In genomic region chr9:118914589-118914988, GRCm38 (mm10) we compare ENCODE assay signal across 16 mouse cellular contexts. TPM values are rescaled to one million over a fixed set of nuclear protein-coding genes. Genes with fewer than 3 reads are reported as not detected.
A peak's percentile ranks its signal among the peaks of the same experiment; 100 is the strongest.
DNase-seq lines count a peak whose midpoint lies in the region; ATAC-seq and TF ChIP-seq lines count a peak whose summit lies in the region.
"Had no signal": no experiment of that assay in that cellular context is flagged by ENCODE, and none has a peak within 500 bp of the region (broad histone marks: within the 10 kb centered on the region; RNA-seq: fewer than 3 reads in every experiment).

No protein-coding gene starts in this region.

- no peak for TF ChIP-seq CTCF in stomach, postnatal 0 days (IDR thresholded peaks at IDR 0.05; ENCODE audit: low read depth)

- H3K27ac ChIP-seq in kidney, embryonic 14.5 days (ENCODE audit: low read depth, low read length): no peak overlapping the region
- H3K27ac ChIP-seq in limb, embryonic 13.5 days: peak overlapping the region; percentile 40; the same call in 1 of the 2 replicates
- H3K27ac ChIP-seq in stomach, postnatal 0 days (replicated peaks): no peak overlapping the region
- H3K27ac ChIP-seq in liver, embryonic 12.5 days: no peak overlapping the region
- H3K27ac ChIP-seq: forebrain, embryonic 15.5 days; hindbrain, embryonic 13.5 days; macrophage had no signal

- peak; percentile 33; the same call in 1 of the 2 replicates for ATAC-seq in kidney, embryonic 14.5 days (ENCODE audit: low FRiP score, low TSS enrichment)
- no peak for ATAC-seq in limb, embryonic 13.5 days (ENCODE audit: low FRiP score, low read depth)
- ATAC-seq in stomach, postnatal 0 days (ENCODE audit: low FRiP score, low TSS enrichment): peak; percentile 6; the same call in 1 of the 2 replicates
- no peak for ATAC-seq in liver, embryonic 12.5 days
- ATAC-seq: forebrain, embryonic 15.5 days had no signal

- H3K4me2 ChIP-seq in kidney, embryonic 14.5 days (replicated peaks; ENCODE audit: low read depth, low read length): no peak overlapping the region; the same call in 1 of the 2 replicates
- H3K4me2 ChIP-seq in limb, embryonic 13.5 days (replicated peaks): peak overlapping the region; percentile 12; the same call in 1 of the 2 replicates
- H3K4me2 ChIP-seq in stomach, postnatal 0 days (replicated peaks; ENCODE audit: low read depth): no peak overlapping the region; the same call in 1 of the 2 replicates
- H3K4me2 ChIP-seq in liver, embryonic 12.5 days: no peak overlapping the region
- H3K4me2 ChIP-seq: forebrain, embryonic 15.5 days; hindbrain, embryonic 13.5 days; midbrain, embryonic 11.5 days had no signal

- no peak overlapping the region for H3K9ac ChIP-seq in kidney, embryonic 14.5 days (ENCODE audit: low read depth, low read length)
- H3K9ac ChIP-seq in limb, embryonic 13.5 days: 0 out of 2 replicates have a peak overlapping the region, but pooled peaks have one; percentile 25
- no peak overlapping the region for H3K9ac ChIP-seq in stomach, postnatal 0 days (ENCODE audit: low read length)
- no peak overlapping the region for H3K9ac ChIP-seq in liver, embryonic 12.5 days
- H3K9ac ChIP-seq: forebrain, embryonic 15.5 days; hindbrain, embryonic 13.5 days had no signal

- WGBS in kidney, embryonic 14.5 days: 24% methylated on average over 8 of the region's 8 CpGs
- WGBS in limb, embryonic 13.5 days: 33% methylated on average over 8 of the region's 8 CpGs
- 18% methylated on average over 8 of the region's 8 CpGs for WGBS in stomach, postnatal 0 days
- 50% methylated on average over 8 of the region's 8 CpGs for WGBS in liver, embryonic 12.5 days (ENCODE audit: insufficient replicate concordance)

- H3K4me3 ChIP-seq in kidney, embryonic 14.5 days (ENCODE audit: low read length): no peak overlapping the region
- no peak overlapping the region for H3K4me3 ChIP-seq in limb, embryonic 13.5 days
- no peak overlapping the region; the same call in 1 of the 2 replicates for H3K4me3 ChIP-seq in stomach, postnatal 0 days (ENCODE audit: low read depth, low read length)
- no peak overlapping the region for H3K4me3 ChIP-seq in liver, embryonic 12.5 days
- H3K4me3 ChIP-seq: forebrain, embryonic 15.5 days; hindbrain, embryonic 13.5 days had no signal

- H3K27me3 ChIP-seq in kidney, embryonic 14.5 days (ENCODE audit: control insufficient read depth, insufficient read depth, low read length): no peaks in the 10 kb centered on the region
- no peaks in the 10 kb centered on the region for H3K27me3 ChIP-seq in limb, embryonic 13.5 days
- H3K27me3 ChIP-seq in stomach, postnatal 0 days (ENCODE audit: control insufficient read depth, insufficient read depth, low read length): no peaks in the 10 kb centered on the region
- H3K27me3 ChIP-seq in liver, embryonic 12.5 days (replicated peaks): 0 out of 2 replicates have a peak, but pooled peaks cover 9% of the 10 kb centered on the region
- H3K27me3 ChIP-seq: forebrain, embryonic 15.5 days had no signal

- H3K4me1 ChIP-seq in kidney, embryonic 14.5 days (ENCODE audit: control insufficient read depth, insufficient read depth, low read length): no peaks in the 10 kb centered on the region
- H3K4me1 ChIP-seq in limb, embryonic 13.5 days: peaks cover 19% of the 10 kb centered on the region
- H3K4me1 ChIP-seq in stomach, postnatal 0 days (replicated peaks; ENCODE audit: control insufficient read depth, insufficient read depth): no peaks in the 10 kb centered on the region
- H3K4me1 ChIP-seq in liver, embryonic 12.5 days: no peaks in the 10 kb centered on the region; the same call in 1 of the 2 replicates
- H3K4me1 ChIP-seq: forebrain, embryonic 15.5 days had no signal

- TF ChIP-seq EP300 in stomach, postnatal 0 days (optimal IDR thresholded peaks at IDR 0.05): no peak

- H3K36me3 ChIP-seq in kidney, embryonic 14.5 days (ENCODE audit: control insufficient read depth, insufficient read depth, low read length): no peaks in the 10 kb centered on the region
- no peaks in the 10 kb centered on the region for H3K36me3 ChIP-seq in limb, embryonic 13.5 days
- H3K36me3 ChIP-seq in stomach, postnatal 0 days (ENCODE audit: control insufficient read depth, insufficient read depth, low read length): no peaks in the 10 kb centered on the region
- no peaks in the 10 kb centered on the region for H3K36me3 ChIP-seq in liver, embryonic 12.5 days
- H3K36me3 ChIP-seq: forebrain, embryonic 15.5 days; hindbrain, embryonic 13.5 days had no signal

- DNase-seq in kidney, adult 8-10 months: no peak
- peak; percentile 50 to 58 for DNase-seq in right cerebral cortex, postnatal 10 days (ENCODE audit: low spot score in 2 of 2)
- DNase-seq in right cerebral cortex, postnatal 36 days (ENCODE audit: low spot score in 2 of 2): no peak
- no peak for DNase-seq in stomach, postnatal 0 days (ENCODE audit: low spot score)
- no peak for DNase-seq in right cerebral cortex, adult 18-20 months
- DNase-seq: cerebellum, adult 2 months; gastrocnemius, postnatal 36 days; lung, adult 18-20 months; right cerebral cortex, postnatal 25 days had no signal

- no peaks in the 10 kb centered on the region for H3K9me3 ChIP-seq in kidney, embryonic 14.5 days (ENCODE audit: control insufficient read depth, low read length)
- H3K9me3 ChIP-seq in limb, embryonic 13.5 days: no peaks in the 10 kb centered on the region
- H3K9me3 ChIP-seq in stomach, postnatal 0 days (ENCODE audit: control insufficient read depth, low read length): no peaks in the 10 kb centered on the region
- no peaks in the 10 kb centered on the region for H3K9me3 ChIP-seq in liver, embryonic 12.5 days (replicated peaks)
- H3K9me3 ChIP-seq: forebrain, embryonic 15.5 days; hindbrain, embryonic 13.5 days had no signal

RNA-seq across cellular contexts. Expression of gene Ctdspl, which starts 11.7 kb away (rescaled TPM):
- polyA plus RNA-seq in kidney, embryonic 14.5 days (2014; fragmentation: Nextera tagmentation; extraction: Ambion mirVana): 25.3 and 31.2 TPM in 2 replicates
- polyA plus RNA-seq in limb, embryonic 13.5 days (2015; fragmentation: Nextera tagmentation; extraction: Ambion mirVana): 23.4 and 24.8 TPM in 2 replicates
- 7.4 and 9.0 TPM in 2 replicates for polyA plus RNA-seq in stomach, postnatal 0 days (2015; fragmentation: Nextera tagmentation; extraction: Ambion mirVana)
- 3.9 and 4.4 TPM in 2 replicates for polyA plus RNA-seq in liver, embryonic 12.5 days (2016; fragmentation: Nextera tagmentation; extraction: Ambion mirVana)

Comparison
In these comparisons a context has a peak if more than half of its experiments do, and no peak if none do; other contexts are left out.
1. DNase-seq: peak in right cerebral cortex, postnatal 10 days (2 of 2); none in kidney, adult 8-10 months (0 of 2), right cerebral cortex, postnatal 36 days (0 of 2), stomach, postnatal 0 days (single experiment) and right cerebral cortex, adult 18-20 months (single experiment).
2. ATAC-seq: peak in kidney, embryonic 14.5 days (single experiment) and stomach, postnatal 0 days (single experiment); none in limb, embryonic 13.5 days (single experiment) and liver, embryonic 12.5 days (single experiment).